Mouse (Mus musculus) WW6 (cell line): ENCODE measurements around the gene 1700016C15Rik.

Experiments
- DNase-seq: peaks from one replicate; pipeline ENCODE4 v3.0.0-alpha.2; 2013; ENCODE audit warnings: low read depth, low spot score

The 1700016C15Rik gene

GRCm38 (mm10) chr1:177717057-177717835 lies 12.4 kb upstream of the 1700016C15Rik start:
- no peak for DNase-seq

- DNase-seq: no peak
Observed at GRCm38 (mm10) chr1:177718340-177719028, 11.1 kb upstream of the 1700016C15Rik start.

GRCm38 (mm10) chr1:177719029-177719427 lies 10.6 kb upstream of the 1700016C15Rik start:
- peak; percentile 29 for DNase-seq

GRCm38 (mm10) chr1:177723786-177724185 lies 5.8 kb upstream of the 1700016C15Rik start:
- DNase-seq: no peak

GRCm38 (mm10) chr1:177726870-177727269 lies 2.7 kb upstream of the 1700016C15Rik start:
- DNase-seq: no peak

GRCm38 (mm10) chr1:177727883-177728525 lies 1.6 kb upstream of the 1700016C15Rik start:
- no peak for DNase-seq

- DNase-seq: no peak
Observed at GRCm38 (mm10) chr1:177731973-177732372, 2.4 kb downstream of the 1700016C15Rik start.

- no peak for DNase-seq
Observed at GRCm38 (mm10) chr1:177737505-177738105, 8.0 kb downstream of the 1700016C15Rik start.

GRCm38 (mm10) chr1:177740707-177741106 lies 11.1 kb downstream of the 1700016C15Rik start:
- DNase-seq: no peak

- no peak for DNase-seq
Observed at GRCm38 (mm10) chr1:177742119-177742518, 12.5 kb downstream of the 1700016C15Rik start.

- no peak for DNase-seq
Observed at GRCm38 (mm10) chr1:177744521-177745325, 15.1 kb downstream of the 1700016C15Rik start.

- DNase-seq: no peak
Observed at GRCm38 (mm10) chr1:177747869-177748540, 18.4 kb downstream of the 1700016C15Rik start.

- DNase-seq: no peak
Observed at GRCm38 (mm10) chr1:177753496-177753895, 23.9 kb downstream of the 1700016C15Rik start.

- DNase-seq: no peak
Observed at GRCm38 (mm10) chr1:177757249-177757648, 27.6 kb downstream of the 1700016C15Rik start.

GRCm38 (mm10) chr1:177768931-177769330 lies 39.3 kb downstream of the 1700016C15Rik start:
- no peak for DNase-seq

- DNase-seq: no peak
Observed at GRCm38 (mm10) chr1:177777397-177777796, 47.8 kb downstream of the 1700016C15Rik start.

GRCm38 (mm10) chr1:177792835-177793234 lies 63.2 kb downstream of the 1700016C15Rik start:
- no peak for DNase-seq

- no peak for DNase-seq
Observed at GRCm38 (mm10) chr1:177794866-177795265, 65.3 kb downstream of the 1700016C15Rik start.

- DNase-seq: no peak
Observed at GRCm38 (mm10) chr1:177795421-177796192, 66.0 kb downstream of the 1700016C15Rik start.
